Mouse (Mus musculus) bone marrow, adult 2 months (tissue): ENCODE measurements around the gene Mki67.

Experiments used
- CTCF ChIP-seq: fragments of 200-500 bp; IDR thresholded peaks from 2 replicates; pipeline ENCODE4 v1.5.1; 2011; ENCODE audit warnings: low read length, control low read depth; ENCODE audit not compliant: control insufficient read depth, insufficient read depth
- POLR2A ChIP-seq: fragments of 200-500 bp; IDR thresholded peaks from 2 replicates; pipeline ENCODE4 v1.6.1; 2011; ENCODE audit warnings: low read depth, mild to moderate bottlenecking, control low read depth, low read length, borderline replicate concordance; ENCODE audit not compliant: control insufficient read depth

DNA sequence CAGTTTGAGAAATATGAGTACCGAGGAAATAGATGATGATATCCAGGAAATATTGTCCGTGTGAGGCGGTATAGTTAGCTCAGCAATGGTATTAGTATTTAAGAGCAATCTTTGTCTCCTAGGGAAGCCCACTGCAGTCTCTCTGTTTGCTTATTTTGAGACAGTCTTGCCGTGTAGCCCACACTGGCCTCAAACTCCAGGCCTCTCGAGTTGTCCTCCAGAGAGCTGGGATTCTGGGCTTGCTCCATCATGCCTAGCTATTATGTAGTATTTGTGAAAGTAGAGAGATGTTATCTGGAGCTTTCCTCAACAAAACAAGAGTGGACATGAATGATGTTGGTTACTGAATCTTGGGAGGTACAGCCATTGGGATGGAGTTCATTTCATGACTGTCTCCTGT is 18.2 kb upstream of the Mki67 start:
- TF ChIP-seq CTCF (no peak), POLR2A (no peak)
